Mouse (Mus musculus): ENCODE results near the gene Ankrd11. TPM values are rescaled to one million over a fixed set of nuclear protein-coding genes. Genes with fewer than 3 reads are reported as not detected.

Gene Ankrd11
- total and polyA plus RNA-seq, 3 experiments, result 49.2 to 235 (median 87.7) TPM

- Histone ChIP-seq H3K4me1 (ENCODE audit: control insufficient read depth in 1 of 2, insufficient read depth in 2 of 2, low read length in 2 of 2) (peaks cover 26 to 27% of the 10 kb centered on the region in 2 experiments), H3K79me2 (ENCODE audit: control insufficient read depth, insufficient read depth, low read length, poor library complexity) (peaks cover 60% of the 10 kb centered on the region), H3K36me3 (ENCODE audit: control insufficient read depth in 1 of 2, insufficient read depth in 2 of 2, low read length in 2 of 2) (peaks cover 2 to 51% of the 10 kb centered on the region in 2 experiments; a peak in 3 of 4 replicates), H3K27ac (ENCODE audit: control insufficient read depth, low read depth, low read length) (no peak overlapping the region), H3K4me3 (ENCODE audit: control insufficient read depth in 1 of 2, insufficient read depth in 1 of 2, low read depth in 2 of 2, low read length in 2 of 2) (no peak overlapping the region), H3K9ac (ENCODE audit: control insufficient read depth, low read depth, low read length, poor library complexity, severe bottlenecking) (no peak overlapping the region), H3K27me3 (ENCODE audit: control insufficient read depth in 1 of 2, insufficient read depth in 2 of 2, low read length in 2 of 2) (no peaks in the 10 kb centered on the region), H3K9me3 (replicated peaks; ENCODE audit: insufficient read depth, low read length) (no peaks in the 10 kb centered on the region)
- TF ChIP-seq ZMIZ1 (IDR thresholded peaks at IDR 0.05; ENCODE audit: low read depth, low read length), result no peak
- no peak for DNase-seq (ENCODE audit: low read depth, low spot score)
Measured at GRCm38 (mm10) chr8:122937545-122938053, 104.5 kb downstream of the Ankrd11 start.

DNA sequence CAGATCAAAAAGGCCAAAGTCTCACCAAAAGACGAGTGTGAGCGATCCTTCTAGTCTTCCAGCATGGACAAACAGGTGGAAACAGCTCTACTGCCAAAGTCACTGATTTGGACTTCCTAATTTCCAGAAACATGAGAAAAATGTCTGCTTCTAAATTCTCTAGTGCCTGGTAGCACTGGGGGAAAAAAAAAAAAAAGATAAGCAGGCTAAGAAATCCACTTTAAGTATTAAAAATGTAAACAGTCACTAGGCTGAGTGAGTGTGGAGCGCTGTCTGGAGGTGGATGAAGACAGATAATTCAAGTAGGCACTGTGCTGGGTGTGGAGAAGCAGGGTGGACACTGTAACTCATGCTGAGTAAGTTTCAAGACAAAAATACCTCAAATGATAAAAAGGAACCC lies 106.2 kb downstream of the Ankrd11 start:
- Histone ChIP-seq H3K4me3 (ENCODE audit: control insufficient read depth in 1 of 2, insufficient read depth in 1 of 2, low read depth in 2 of 2, low read length in 2 of 2) (no peak overlapping the region), H3K9ac (ENCODE audit: control insufficient read depth, low read depth, low read length, poor library complexity, severe bottlenecking) (no peak overlapping the region), H3K9me3 (replicated peaks; ENCODE audit: insufficient read depth, low read length) (no peaks in the 10 kb centered on the region), H3K27me3 (ENCODE audit: control insufficient read depth in 1 of 2, insufficient read depth in 2 of 2, low read length in 2 of 2) (no peaks in the 10 kb centered on the region), H3K4me1 (ENCODE audit: control insufficient read depth in 1 of 2, insufficient read depth in 2 of 2, low read length in 2 of 2) (peaks cover 30 to 41% of the 10 kb centered on the region in 2 experiments), H3K79me2 (ENCODE audit: control insufficient read depth, insufficient read depth, low read length, poor library complexity) (peaks cover 63% of the 10 kb centered on the region), H3K36me3 (ENCODE audit: control insufficient read depth in 1 of 2, insufficient read depth in 2 of 2, low read length in 2 of 2) (peaks cover 0 to 62% of the 10 kb centered on the region in 2 experiments; a peak in 3 of 4 replicates), H3K27ac (ENCODE audit: control insufficient read depth, low read depth, low read length) (no peak overlapping the region)
- no peak for TF ChIP-seq RAD21 (IDR thresholded peaks at IDR 0.05; ENCODE audit: low read depth, low read length)
- peak; percentile 72 for TF ChIP-seq ZNF384 (IDR thresholded peaks at IDR 0.05; ENCODE audit: low read depth, low read length)
- DNase-seq (ENCODE audit: low read depth, low spot score), result no peak

- Histone ChIP-seq H3K27ac (ENCODE audit: control insufficient read depth, low read depth, low read length) (no peak overlapping the region), H3K4me3 (ENCODE audit: control insufficient read depth in 1 of 2, insufficient read depth in 1 of 2, low read depth in 2 of 2, low read length in 2 of 2) (no peak overlapping the region), H3K79me2 (ENCODE audit: control insufficient read depth, insufficient read depth, low read length, poor library complexity) (peaks cover 64% of the 10 kb centered on the region), H3K27me3 (ENCODE audit: control insufficient read depth in 1 of 2, insufficient read depth in 2 of 2, low read length in 2 of 2) (no peaks in the 10 kb centered on the region), H3K36me3 (ENCODE audit: control insufficient read depth in 1 of 2, insufficient read depth in 2 of 2, low read length in 2 of 2) (peaks cover 0 to 67% of the 10 kb centered on the region in 2 experiments; a peak in 3 of 4 replicates), H3K4me1 (ENCODE audit: control insufficient read depth in 1 of 2, insufficient read depth in 2 of 2, low read length in 2 of 2) (peaks cover 35 to 41% of the 10 kb centered on the region in 2 experiments), H3K9ac (ENCODE audit: control insufficient read depth, low read depth, low read length, poor library complexity, severe bottlenecking) (no peak overlapping the region), H3K9me3 (replicated peaks; ENCODE audit: insufficient read depth, low read length) (no peaks in the 10 kb centered on the region)
- no peak for TF ChIP-seq BHLHE40 (IDR thresholded peaks at IDR 0.05; ENCODE audit: borderline replicate concordance, low read depth, low read length)
- TF ChIP-seq ZKSCAN1 (IDR thresholded peaks at IDR 0.05; ENCODE audit: low read depth, low read length), result no peak
- TF ChIP-seq CHD2 (IDR thresholded peaks at IDR 0.05; ENCODE audit: low read length), result no peak
- no peak for TF ChIP-seq E2F4 (IDR thresholded peaks at IDR 0.05; ENCODE audit: borderline replicate concordance, low read depth, low read length)
- TF ChIP-seq HCFC1 (IDR thresholded peaks at IDR 0.05; ENCODE audit: low read depth, low read length), result no peak
- no peak for TF ChIP-seq ZMIZ1 (IDR thresholded peaks at IDR 0.05; ENCODE audit: low read depth, low read length)
- TF ChIP-seq USF2 (IDR thresholded peaks at IDR 0.05; ENCODE audit: borderline replicate concordance in 1 of 2, insufficient read depth in 1 of 2, low read depth in 1 of 2, low read length in 2 of 2), result no peak
- TF ChIP-seq UBTF (IDR thresholded peaks at IDR 0.05; ENCODE audit: borderline replicate concordance, insufficient read depth, low read depth, low read length), result no peak
- no peak for DNase-seq (ENCODE audit: low read depth, low spot score)
Measured at GRCm38 (mm10) chr8:122935118-122935517, 107.0 kb downstream of the Ankrd11 start.
